Mouse (Mus musculus): ENCODE data around the gene Aacs.

DNA sequence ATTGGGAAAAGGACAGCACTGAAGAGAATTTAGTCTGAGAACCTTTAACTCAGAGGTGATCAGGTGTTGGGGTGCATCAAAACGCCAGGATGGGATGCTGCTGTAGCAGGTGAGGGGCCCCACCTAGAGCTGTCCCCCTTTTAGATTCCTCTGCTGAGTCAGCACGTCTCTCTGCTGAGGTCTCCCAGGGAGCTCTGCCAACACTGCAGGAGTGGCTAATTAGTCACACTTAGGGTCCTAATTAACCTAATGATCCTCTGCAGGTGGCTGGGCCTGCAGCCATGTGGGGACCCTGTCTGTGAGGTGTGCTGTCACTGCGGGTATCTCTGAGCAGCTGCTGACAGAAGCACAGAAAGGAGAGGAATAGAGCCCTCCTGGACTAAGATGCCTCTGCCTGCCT is 26.6 kb downstream of the Aacs start:
- TF ChIP-seq CTCF (IDR thresholded peaks at IDR 0.05; ENCODE audit: borderline replicate concordance, extremely low read depth, insufficient read depth, insufficient read length) (no peak), POLR2A (IDR thresholded peaks at IDR 0.05; ENCODE audit: borderline replicate concordance, extremely low read depth, insufficient read depth, insufficient read length, poor library complexity, severe bottlenecking) (no peak)
